Mouse (Mus musculus) frontal cortex, postnatal 14 days (tissue): ENCODE measurements at regions not wholly inside any gene's neighbourhood (a gene's known extent, or its start where the extent isn't known, plus 50 kb on each side); places are given as distances from the start of the nearest gene placed in this dataset.

Experiments used
- DNase-seq, 2 experiments: peaks; one replicate each; pipeline ENCODE4 v3.0.0; 2022; ENCODE audit warnings: low spot score in 2 of 2

- DNase-seq: no peak
Measured at GRCm38 (mm10) chr7:75923951-75924467, 75.9 kb downstream of the Klhl25 start.

DNA sequence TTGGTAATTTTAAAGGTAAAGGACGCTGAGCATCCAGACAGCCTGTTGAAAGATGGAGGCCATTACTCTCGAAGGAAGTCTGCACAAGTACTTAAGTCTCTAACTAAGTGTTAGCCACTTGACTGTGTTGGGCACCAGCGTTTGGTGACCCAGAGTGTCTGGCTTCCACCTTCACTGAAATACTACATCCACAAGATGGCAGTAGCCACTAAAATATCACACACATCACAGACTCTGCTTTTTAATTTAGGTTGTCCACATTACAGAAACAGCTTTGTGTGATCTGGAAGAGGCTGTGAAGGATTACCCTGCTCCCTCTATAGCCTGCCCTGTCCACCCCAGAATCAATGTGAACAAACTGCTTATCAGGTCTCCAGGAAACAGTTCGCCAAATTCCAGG lies 79.4 kb downstream of the Klhl25 start:
- DNase-seq: peak in 1 of 2 experiments; percentile 12

DNA sequence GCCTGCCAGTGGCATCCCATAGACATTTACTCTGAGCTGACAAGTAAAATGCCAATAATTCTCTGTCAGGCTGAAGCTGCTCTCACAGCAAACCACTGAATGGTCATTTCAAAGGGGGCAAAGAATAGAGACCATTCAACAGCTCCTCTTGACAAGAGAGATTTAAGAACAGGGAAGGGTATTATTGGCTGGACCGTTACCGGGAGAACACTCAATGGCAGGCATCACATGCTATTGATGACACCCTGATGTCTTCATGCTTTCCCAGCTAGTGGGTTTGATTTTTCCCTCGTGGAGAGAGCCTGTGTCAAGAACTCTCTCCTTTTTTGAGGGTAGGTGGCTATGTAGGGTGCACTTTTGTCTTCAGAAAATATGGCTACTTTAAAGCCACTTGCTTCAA lies 95.7 kb downstream of the Klhl25 start:
- DNase-seq: no peak

DNA sequence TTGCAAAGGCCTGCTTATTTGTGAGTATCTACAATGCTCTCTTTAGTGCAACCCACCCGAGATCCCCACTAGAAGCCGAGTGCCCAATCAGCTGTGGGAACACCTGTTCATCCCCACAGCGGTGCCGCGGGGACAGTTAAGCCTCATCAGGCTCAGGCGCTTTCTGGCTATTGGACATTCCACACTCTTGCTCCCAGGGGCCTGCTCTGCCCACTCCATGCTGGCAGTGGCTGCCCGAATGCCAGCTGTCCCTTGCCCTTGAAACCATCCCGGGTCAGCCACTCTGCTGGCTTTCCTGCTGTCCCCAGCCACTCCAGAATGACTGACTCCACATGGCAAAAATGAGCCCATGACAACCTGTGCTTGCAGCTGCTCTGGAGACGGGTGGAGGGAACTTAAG lies 107.6 kb downstream of the Klhl25 start:
- DNase-seq: no peak

DNA sequence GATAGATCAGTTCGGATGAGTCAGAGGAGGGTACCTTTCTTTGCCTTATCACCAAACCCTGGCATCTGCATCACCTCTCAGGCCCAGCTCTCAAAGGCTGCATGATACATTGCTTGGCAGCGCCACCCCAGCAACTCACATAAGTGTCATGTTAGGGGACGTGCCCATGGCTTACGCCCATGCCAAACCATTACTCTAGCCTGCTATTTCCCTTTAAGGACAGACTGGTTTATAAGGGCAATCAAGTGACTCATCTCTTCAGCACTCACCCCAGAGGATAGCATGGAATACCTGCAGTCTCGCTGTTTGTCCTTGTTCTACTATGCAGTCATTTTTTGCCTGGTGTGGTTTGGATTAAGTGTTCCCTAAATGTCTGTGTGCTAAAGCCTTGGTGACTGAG lies 109.3 kb downstream of the Klhl25 start:
- no peak for DNase-seq

GRCm38 (mm10) chr7:75959903-75960620 lies 112.0 kb downstream of the Klhl25 start:
- no peak for DNase-seq

GRCm38 (mm10) chr7:75968177-75968576 lies 120.1 kb downstream of the Klhl25 start:
- DNase-seq: no peak

GRCm38 (mm10) chr7:75970914-75971313 lies 122.8 kb downstream of the Klhl25 start:
- no peak for DNase-seq

DNA sequence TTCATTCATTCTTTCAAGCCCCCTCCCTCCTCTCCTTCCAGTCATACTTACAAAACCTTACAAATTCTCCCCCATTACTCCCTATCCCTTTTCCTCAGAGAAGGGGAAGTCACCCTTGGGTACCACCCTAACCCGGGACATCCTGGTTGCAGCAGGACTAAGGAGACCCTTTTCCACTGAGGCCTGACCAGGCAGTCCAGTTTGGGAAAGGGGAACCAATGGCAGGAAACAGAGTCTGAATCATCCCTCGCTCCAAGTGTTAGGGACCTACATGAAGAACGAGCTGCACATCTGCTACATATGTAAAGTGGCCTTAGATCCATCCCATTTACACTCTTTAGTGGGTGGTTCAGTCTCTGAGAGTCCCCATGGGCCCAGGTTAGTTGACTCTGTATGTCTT lies 123.6 kb downstream of the Klhl25 start:
- no peak for DNase-seq

DNA sequence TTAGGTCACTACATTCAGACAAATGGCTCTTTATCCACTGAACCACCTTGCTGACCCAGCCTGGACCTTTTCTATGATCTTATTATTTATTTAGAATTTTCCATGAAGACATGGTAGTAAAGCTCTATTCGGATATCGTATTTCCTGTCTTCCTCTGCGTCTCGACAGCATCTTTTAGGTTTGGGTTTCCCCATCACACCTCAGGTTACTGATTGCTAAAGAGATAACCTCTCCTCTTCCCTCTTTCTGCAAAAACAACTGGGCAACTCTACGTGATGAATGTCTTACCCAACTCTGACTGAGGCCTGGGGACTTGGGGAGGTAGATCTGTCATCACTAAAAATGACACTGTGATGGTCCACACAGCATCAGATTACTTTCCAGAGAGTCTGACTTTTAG lies 133.4 kb downstream of the Klhl25 start:
- DNase-seq: no peak

- peak in 1 of 2 experiments; percentile 11 for DNase-seq
Measured at GRCm38 (mm10) chr7:75983029-75983808, 135.1 kb downstream of the Klhl25 start.

GRCm38 (mm10) chr7:75983809-75984171 lies 135.7 kb downstream of the Klhl25 start:
- no peak for DNase-seq

GRCm38 (mm10) chr7:75998853-75999252 lies 150.7 kb downstream of the Klhl25 start:
- peak in 1 of 2 experiments; percentile 17 for DNase-seq

DNA sequence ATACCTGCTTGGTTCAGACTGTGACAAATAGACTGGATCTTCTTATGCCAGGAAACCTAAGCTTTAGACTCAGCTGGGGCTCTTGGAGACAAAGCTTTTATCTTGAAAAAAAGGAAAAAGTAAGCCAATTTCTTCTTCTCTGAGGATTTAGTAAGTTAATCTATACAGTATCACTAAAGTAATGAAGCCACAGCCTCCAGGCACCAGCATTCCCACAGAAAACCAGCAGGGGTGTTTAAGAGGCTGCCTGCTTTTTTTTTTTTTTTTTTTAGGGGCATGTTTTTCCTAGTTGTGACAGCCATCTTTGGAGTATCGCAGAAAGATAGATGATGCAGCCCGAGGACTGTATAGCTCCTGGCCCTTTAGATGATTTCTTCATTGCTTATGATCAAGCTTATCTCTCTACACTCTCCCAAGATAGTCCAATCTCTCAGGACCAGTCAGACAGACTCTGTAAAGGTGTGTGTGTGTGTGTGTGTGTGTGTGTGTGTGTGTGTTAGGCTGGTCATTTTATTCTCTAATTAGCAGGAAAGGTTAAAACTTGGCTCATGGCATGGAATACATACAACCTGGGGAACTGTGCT lies 151.3 kb downstream of the Klhl25 start:
- DNase-seq: no peak

DNA sequence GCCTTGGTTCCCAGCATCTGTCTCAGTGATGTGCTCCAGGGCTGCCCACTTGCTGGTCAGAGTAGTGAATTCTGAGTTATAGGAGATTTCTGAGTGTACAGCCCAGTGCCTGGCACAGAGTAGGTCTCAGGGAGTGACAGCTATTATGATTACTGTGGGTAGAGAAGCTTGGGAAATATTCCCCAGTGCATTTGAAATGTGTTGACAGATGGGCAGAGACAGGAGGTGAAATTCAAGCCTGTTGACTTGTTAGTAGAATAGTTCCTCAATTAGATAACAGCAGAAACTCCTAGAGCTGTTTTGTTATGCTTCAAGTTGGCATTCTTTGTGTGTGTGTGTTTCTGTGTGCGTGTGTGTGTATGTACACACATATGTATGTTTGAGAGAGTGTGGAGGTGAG lies 152.9 kb downstream of the Klhl25 start:
- no peak for DNase-seq

GRCm38 (mm10) chr7:76008226-76008625 lies 160.1 kb downstream of the Klhl25 start:
- DNase-seq: no peak

GRCm38 (mm10) chr7:76047743-76048142 lies 181.9 kb upstream of the Agbl1 start:
- no peak for DNase-seq

- DNase-seq: no peak
Measured at GRCm38 (mm10) chr7:76049342-76049741, 180.3 kb upstream of the Agbl1 start.

DNA sequence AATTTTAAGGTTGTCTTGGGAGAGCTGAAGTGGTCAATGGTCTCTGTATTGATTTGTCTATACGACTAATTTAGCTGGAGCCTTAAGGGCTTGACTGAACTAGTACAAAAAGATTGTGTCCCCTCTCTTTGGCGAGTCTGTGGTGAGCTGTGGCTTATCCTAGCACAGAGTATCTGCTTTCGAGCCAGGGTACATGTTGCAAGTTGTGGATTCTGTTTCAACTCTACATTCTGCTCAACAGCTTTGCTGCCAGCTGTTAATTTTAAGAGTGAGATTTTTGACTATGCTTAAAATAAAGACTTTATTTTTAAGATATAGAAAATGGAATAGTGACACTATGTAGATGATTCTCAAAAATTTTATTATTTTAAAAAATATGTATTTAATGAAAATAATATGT lies 175.8 kb upstream of the Agbl1 start:
- no peak for DNase-seq

DNA sequence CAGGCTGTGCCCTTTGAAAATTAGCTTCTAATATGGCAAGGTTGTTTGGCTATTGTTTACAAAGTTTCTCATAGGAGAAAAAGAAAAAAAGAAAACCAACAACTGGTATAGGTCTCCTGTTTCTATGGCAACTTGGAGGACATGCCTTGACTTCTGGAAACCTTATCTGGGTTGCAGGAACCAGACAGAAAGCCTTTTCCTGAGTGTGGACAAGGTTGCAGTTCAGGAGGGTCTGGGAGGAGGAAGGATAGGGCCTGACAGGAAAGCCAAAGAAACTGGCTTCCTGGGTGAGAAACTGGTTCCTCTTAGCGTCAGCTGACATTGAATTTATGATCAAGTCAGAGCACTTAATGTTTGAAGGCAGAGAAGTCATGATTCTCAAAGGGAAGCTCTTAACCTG lies 130.5 kb upstream of the Agbl1 start:
- DNase-seq: no peak

DNA sequence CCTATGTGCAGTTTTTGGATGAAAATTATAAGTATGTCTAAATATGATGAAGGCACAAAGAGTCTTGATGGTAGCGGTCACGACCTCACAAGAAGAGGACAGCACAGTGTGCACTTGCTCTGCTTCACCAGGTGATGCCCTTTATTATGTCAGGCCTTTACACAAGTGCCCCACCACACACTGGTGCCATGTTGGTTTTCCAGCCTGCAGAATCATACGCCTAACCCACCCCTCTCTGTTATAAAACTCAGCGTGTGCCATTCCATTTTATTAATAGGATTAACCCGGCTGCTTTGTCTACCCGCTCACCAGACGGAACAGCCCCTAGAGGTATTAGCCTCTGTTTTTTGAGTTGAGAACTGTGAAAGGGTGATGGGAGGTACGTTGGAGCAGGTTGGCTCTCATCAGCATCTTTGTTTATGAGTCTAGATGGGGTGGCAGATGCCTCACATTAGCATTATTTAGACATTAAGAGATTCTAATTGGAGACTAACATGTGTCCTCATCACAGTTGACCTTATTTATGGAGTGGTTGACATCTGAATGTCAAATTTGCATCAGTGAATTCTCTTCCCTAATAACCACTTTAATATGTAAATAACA lies 108.3 kb upstream of the Agbl1 start:
- DNase-seq: no peak

DNA sequence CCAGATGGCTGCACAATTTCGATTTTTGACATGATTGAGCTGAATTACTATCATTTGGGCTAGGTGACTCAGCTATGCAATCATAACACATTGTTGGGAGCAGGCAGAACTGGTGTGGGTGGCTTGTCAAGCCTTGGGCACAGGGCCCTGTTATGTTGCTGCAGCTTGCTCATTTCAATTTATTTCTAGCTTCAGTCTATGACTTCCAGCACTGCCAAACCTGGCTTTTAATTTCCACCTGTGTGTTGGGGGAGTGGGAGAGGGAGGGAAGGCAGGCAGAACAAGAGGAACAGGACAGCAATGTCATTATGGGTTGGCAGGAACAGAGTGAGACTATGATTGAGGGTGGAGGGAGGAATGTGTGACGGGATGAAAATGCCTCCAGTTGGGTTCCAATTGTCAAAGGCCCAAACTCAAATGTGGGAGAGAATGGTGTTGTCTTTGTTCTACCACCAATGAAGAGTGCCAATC lies 102.0 kb upstream of the Agbl1 start:
- DNase-seq: peak; percentile 17 to 46
